Mouse (Mus musculus) lung, adult 2 months (tissue): ENCODE data around the gene Usf2.
"Not testable (repeated sequence)": the region's sequence is repeated elsewhere in the genome, so short reads cannot be mapped to it uniquely, and the experiment has no call there.

Experiments
- CTCF ChIP-seq: fragments of 200-500 bp; IDR thresholded peaks from 2 replicates; pipeline ENCODE4 v1.5.1; 2011; ENCODE audit warnings: mild to moderate bottlenecking, low read length, control low read depth; ENCODE audit not compliant: insufficient read depth
- POLR2A ChIP-seq: fragments of 200-500 bp; IDR thresholded peaks from 2 replicates; pipeline ENCODE4 v1.6.1; 2011; ENCODE audit warnings: low read depth, mild to moderate bottlenecking, control low read depth, low read length, borderline replicate concordance; ENCODE audit errors: extremely low read depth

GRCm38 (mm10) chr7:30935422-30936099 lies 21.0 kb downstream of the Usf2 start:
- TF ChIP-seq POLR2A, CTCF: not testable (repeated sequence)
